Mouse (Mus musculus): ENCODE data around the gene Efcab1.

GRCm38 (mm10) chr16:14943530-14943929 is 37.1 kb downstream of the Efcab1 start:
- TF ChIP-seq POLR2A (IDR thresholded peaks at IDR 0.05; ENCODE audit: borderline replicate concordance, extremely low read depth, low read depth, low read length) (no peak), CTCF (IDR thresholded peaks at IDR 0.05; ENCODE audit: insufficient read depth, low read length) (no peak)
